Mouse (Mus musculus) neural tube, embryonic 13.5 days (tissue): Measurements from ENCODE around the gene Tm2d3. TPM values are rescaled to one million over a fixed set of nuclear protein-coding genes. Genes with fewer than 3 reads are reported as not detected.

Source experiments
- ATAC-seq: fragments of 200-750 bp; cut with Nextera tagmentation; 2 replicates; pipeline ENCODE4 v1.8.0; 2017; ENCODE audit warnings: low read depth, mild to moderate bottlenecking, moderate TSS enrichment, moderate library complexity
- H3K27ac ChIP-seq: fragments of 300-500 bp; sonication (generic); replicated peaks from 2 replicates; pipeline ENCODE4 v1.5.1; 2015; ENCODE audit warnings: moderate library complexity, mild to moderate bottlenecking, inconsistent platforms
- H3K27me3 ChIP-seq: fragments of 300-500 bp; sonication (generic); 2 replicates; pipeline ENCODE4 v1.6.1; 2015; ENCODE audit warnings: mild to moderate bottlenecking, inconsistent platforms
- H3K36me3 ChIP-seq: fragments of 300-500 bp; sonication (generic); 2 replicates; pipeline ENCODE4 v1.6.1; 2015; ENCODE audit warnings: mild to moderate bottlenecking, inconsistent platforms
- H3K4me1 ChIP-seq: fragments of 300-500 bp; sonication (generic); replicated peaks from 2 replicates; pipeline ENCODE4 v1.6.1; 2015; ENCODE audit warnings: inconsistent platforms
- H3K4me2 ChIP-seq: fragments of 300-500 bp; sonication (generic); 2 replicates; pipeline ENCODE4 v1.6.1; 2015; ENCODE audit warnings: inconsistent platforms, mild to moderate bottlenecking, moderate library complexity
- H3K4me3 ChIP-seq: fragments of 300-500 bp; sonication (generic); 2 replicates; pipeline ENCODE4 v1.5.1; 2015; ENCODE audit warnings: mild to moderate bottlenecking, inconsistent platforms
- H3K9ac ChIP-seq: fragments of 300-500 bp; sonication (generic); 2 replicates; pipeline ENCODE4 v1.6.1; 2015; ENCODE audit warnings: moderate library complexity, mild to moderate bottlenecking, inconsistent platforms
- H3K9me3 ChIP-seq: fragments of 300-500 bp; sonication (generic); 2 replicates; pipeline ENCODE4 v1.6.1; 2016; ENCODE audit warnings: inconsistent platforms
- WGBS: fragments of 180-500 bp; shearing (Covaris S2); methylation state at CpG from one replicate; pipeline ENCODE4 v1.1.7; 2015; 5-methylcytosine and 5-hydroxymethylcytosine counted together
- polyA plus RNA-seq: library from polyadenylated mRNA; unstranded; fragments of >200 nt; fragmentation: Nextera tagmentation; extraction: Ambion mirVana; gene quantifications from 2 replicates; pipeline ENCODE4 v1.2.1, GENCODE M21; 2015

Gene Tm2d3
- polyA plus RNA-seq, 1 experiment from 2014 or later, result 83.9 TPM

GRCm38 (mm10) chr7:65678900-65679595, 11.9 kb upstream of the Tm2d3 start:
- no peaks in the 10 kb centered on the region for H3K4me1 ChIP-seq
- peaks cover 28% of the 10 kb centered on the region for H3K36me3 ChIP-seq
- H3K4me3 ChIP-seq, result no peak overlapping the region
- 77% methylated on average over 7 of the region's 7 CpGs for WGBS
- no peaks in the 10 kb centered on the region for H3K27me3 ChIP-seq
- H3K27ac ChIP-seq, result no peak overlapping the region
- H3K9me3 ChIP-seq, result no peaks in the 10 kb centered on the region
- no peak overlapping the region for H3K4me2 ChIP-seq
- no peak for ATAC-seq
- no peak overlapping the region for H3K9ac ChIP-seq

DNA sequence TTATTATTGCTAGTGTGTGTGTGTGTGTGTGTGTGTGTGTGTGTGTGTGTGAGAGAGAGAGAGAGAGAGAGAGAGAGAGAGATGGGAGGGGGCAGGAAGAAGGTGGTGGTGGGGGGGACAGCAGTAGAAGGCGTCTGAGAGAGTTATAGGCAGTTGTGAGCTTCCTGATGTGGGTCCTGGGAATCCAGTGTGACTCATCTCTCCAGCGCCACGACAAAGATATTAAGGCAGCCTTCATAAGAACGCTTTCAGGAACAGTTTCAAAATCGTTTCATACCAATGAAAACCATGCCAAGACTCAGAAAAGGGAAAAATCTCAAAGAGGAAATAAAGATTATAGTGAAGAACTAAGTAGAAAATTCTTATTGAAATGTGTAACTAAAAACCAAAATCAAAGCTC, 9.8 kb upstream of the Tm2d3 start:
- Histone ChIP-seq H3K4me3 (no peak overlapping the region), H3K27me3 (no peaks in the 10 kb centered on the region), H3K4me2 (no peak overlapping the region), H3K36me3 (peaks cover 19% of the 10 kb centered on the region; the same call in 1 of the 2 replicates), H3K4me1 (peaks cover 5% of the 10 kb centered on the region), H3K9ac (no peak overlapping the region), H3K9me3 (no peaks in the 10 kb centered on the region), H3K27ac (no peak overlapping the region)
- ATAC-seq, result no peak
- 82% methylated on average over 5 of the region's 5 CpGs for WGBS

DNA sequence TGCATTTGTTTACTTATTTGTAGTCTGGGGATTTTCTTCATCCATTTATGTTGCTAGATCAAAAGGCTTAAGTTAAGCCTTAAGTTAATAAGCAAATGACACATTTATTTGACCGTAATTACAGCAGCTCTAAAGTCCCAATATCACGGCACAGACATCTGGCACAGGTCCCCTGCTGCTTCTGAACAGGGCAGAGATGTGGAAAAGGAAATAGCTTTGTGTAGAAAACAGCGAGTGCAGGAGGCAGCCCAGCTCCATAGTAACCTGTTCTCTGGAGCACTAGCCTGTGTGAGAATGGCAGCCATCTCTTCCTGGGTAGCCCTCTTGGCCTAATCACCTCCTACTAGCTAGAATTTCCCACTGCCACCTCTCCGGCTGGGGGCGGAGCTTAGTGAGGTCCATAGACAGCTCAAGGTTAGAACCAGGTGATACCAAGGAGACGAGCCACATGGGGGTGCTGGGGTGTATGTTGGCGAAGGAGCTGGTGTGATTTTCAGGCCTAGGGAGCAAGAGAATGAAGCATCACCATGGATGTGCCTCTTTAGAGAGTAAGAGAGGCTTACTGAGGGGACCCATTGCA, 6.6 kb upstream of the Tm2d3 start:
- Histone ChIP-seq H3K4me1 (peaks cover 5% of the 10 kb centered on the region), H3K36me3 (peaks cover 20% of the 10 kb centered on the region), H3K27me3 (no peaks in the 10 kb centered on the region), H3K4me3 (no peak overlapping the region), H3K9me3 (no peaks in the 10 kb centered on the region), H3K9ac (no peak overlapping the region), H3K4me2 (no peak overlapping the region), H3K27ac (peak overlapping the region; percentile 35; the same call in 1 of the 2 replicates)
- WGBS, result 51% methylated on average over 7 of the region's 7 CpGs
- ATAC-seq, result no peak

DNA sequence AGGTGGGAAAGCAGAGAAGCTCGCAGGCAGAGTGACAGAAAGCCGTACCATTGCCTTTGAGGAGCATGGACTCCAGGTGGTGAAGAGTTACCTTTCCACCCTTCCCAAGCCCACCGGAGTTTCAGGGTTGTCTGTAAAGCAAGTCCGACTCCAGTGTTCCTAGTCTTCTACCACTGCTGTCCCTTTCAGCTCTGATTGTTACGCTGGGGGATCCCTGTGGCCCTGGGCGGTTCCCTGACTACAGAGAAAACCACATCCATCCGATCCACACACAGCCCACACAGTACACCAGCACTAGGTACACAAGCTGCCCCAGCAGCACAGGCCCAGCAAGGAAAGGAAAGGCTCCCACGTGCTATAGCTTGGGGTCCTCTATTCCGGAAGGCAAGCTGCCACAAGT, 4.3 kb upstream of the Tm2d3 start:
- no peak overlapping the region for H3K4me2 ChIP-seq
- no peak overlapping the region for H3K4me3 ChIP-seq
- 89% methylated on average over 9 of the region's 9 CpGs for WGBS
- peaks cover 5% of the 10 kb centered on the region for H3K4me1 ChIP-seq
- ATAC-seq, result no peak
- no peak overlapping the region for H3K27ac ChIP-seq
- H3K9me3 ChIP-seq, result no peaks in the 10 kb centered on the region
- H3K27me3 ChIP-seq, result no peaks in the 10 kb centered on the region
- peaks cover 24% of the 10 kb centered on the region for H3K36me3 ChIP-seq
- no peak overlapping the region for H3K9ac ChIP-seq

GRCm38 (mm10) chr7:65691929-65692605, 1.1 kb downstream of the Tm2d3 start:
- 77% methylated on average over 8 of the region's 8 CpGs for WGBS
- Histone ChIP-seq H3K4me1 (peaks cover 26% of the 10 kb centered on the region), H3K9me3 (no peaks in the 10 kb centered on the region), H3K9ac (no peak overlapping the region), H3K4me2 (peak overlapping the region; percentile 67; the same call in 1 of the 2 replicates), H3K4me3 (no peak overlapping the region), H3K27me3 (no peaks in the 10 kb centered on the region), H3K36me3 (peaks cover 32% of the 10 kb centered on the region), H3K27ac (no peak overlapping the region)
- no peak for ATAC-seq

- peak; percentile 73 for ATAC-seq
- peaks cover 26% of the 10 kb centered on the region for H3K4me1 ChIP-seq
- H3K36me3 ChIP-seq, result peaks cover 37% of the 10 kb centered on the region
- H3K27me3 ChIP-seq, result no peaks in the 10 kb centered on the region
- peak overlapping the region; percentile 64 for H3K4me3 ChIP-seq
- 4% methylated on average over 10 of the region's 10 CpGs for WGBS
- H3K9ac ChIP-seq, result peak overlapping the region; percentile 68
- no peaks in the 10 kb centered on the region for H3K9me3 ChIP-seq
- H3K27ac ChIP-seq, result peak overlapping the region; percentile 82
- H3K4me2 ChIP-seq, result peak overlapping the region; percentile 67
Observed at GRCm38 (mm10) chr7:65692883-65693282, 1.9 kb downstream of the Tm2d3 start.

DNA sequence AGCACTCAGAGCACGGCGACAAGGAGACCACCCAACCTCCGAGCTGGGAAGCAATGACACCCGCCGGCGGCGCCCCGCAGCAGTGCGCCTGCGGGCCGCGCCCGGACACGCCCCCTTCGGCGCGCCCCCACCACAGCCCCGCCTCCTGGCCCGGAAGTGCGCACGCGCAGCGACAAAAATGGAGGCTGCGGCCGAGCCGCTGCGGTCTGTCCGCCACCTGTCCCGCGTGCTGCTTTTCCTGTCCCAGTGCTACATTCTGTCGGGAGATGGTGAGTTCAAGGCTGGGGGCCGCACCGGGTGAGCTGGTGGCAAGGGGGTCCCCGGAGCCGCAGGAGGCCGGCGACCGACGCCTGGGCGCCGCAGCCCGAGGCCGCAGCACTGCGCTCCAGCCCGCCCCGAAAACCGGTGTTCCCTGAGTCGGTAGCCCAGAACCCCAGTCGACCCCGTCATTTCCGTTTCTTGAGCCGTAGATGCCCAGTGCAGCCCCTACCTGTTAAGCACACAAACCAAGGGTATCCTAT, 2.4 kb downstream of the Tm2d3 start:
- Histone ChIP-seq H3K27me3 (no peaks in the 10 kb centered on the region), H3K27ac (peak overlapping the region; percentile 82), H3K9ac (peak overlapping the region; percentile 84), H3K4me1 (peaks cover 26% of the 10 kb centered on the region), H3K4me2 (peak overlapping the region; percentile 67), H3K4me3 (peak overlapping the region; percentile 64), H3K36me3 (peaks cover 37% of the 10 kb centered on the region), H3K9me3 (no peaks in the 10 kb centered on the region)
- WGBS, result 0% methylated on average over 51 of the region's 52 CpGs
- peak; percentile 96 for ATAC-seq

GRCm38 (mm10) chr7:65696450-65696849, 5.5 kb downstream of the Tm2d3 start:
- H3K27ac ChIP-seq, result no peak overlapping the region
- no peak overlapping the region for H3K4me3 ChIP-seq
- ATAC-seq, result no peak
- H3K9me3 ChIP-seq, result no peaks in the 10 kb centered on the region
- no peak overlapping the region for H3K4me2 ChIP-seq
- H3K27me3 ChIP-seq, result no peaks in the 10 kb centered on the region
- H3K9ac ChIP-seq, result no peak overlapping the region
- peaks cover 61% of the 10 kb centered on the region for H3K36me3 ChIP-seq
- peaks cover 26% of the 10 kb centered on the region for H3K4me1 ChIP-seq
- WGBS, result 47% methylated on average over 2 of the region's 2 CpGs

DNA sequence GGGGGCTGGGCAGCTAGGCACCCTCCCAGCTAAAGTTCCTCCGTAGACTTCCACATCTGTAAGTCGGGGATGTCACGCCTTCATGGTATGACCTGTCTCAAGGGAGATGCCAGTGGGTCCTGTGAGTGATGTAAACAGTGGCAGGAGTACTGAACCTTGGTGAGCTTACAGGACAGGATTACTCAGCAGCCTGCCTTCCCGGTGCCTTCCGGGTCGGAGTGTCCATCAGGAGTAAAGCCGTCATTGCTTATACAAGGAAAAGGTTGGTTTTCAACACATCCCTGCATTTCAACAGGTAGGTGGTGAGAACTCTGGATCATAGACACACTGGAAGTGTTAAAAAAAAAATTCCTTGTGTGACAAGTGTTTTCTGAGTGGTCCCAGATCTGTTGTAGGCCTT, 11.1 kb downstream of the Tm2d3 start:
- no peak for ATAC-seq
- no peak overlapping the region for H3K9ac ChIP-seq

DNA sequence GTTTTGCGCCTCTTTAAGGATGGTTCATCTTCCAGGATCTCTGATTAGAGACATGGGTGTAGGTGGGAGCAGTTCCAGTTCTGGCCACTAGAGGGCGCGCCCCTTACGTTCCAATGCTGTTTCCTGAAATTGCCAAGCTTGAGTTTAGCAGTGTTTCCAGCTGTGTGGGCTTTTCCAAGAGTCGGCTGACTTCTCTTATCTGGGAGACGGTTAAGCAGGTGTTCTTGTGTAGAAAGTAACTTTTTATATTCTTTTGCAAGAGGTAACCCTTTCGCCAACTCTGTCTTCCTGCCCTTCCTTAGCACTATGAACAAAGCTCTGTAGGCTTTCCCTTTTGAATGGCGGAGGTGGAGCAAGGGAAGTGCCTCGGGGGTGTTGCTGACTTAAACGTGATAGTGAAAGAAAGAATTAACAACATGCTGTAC, 13.9 kb downstream of the Tm2d3 start:
- Histone ChIP-seq H3K4me3 (no peak overlapping the region), H3K27ac (no peak overlapping the region), H3K9me3 (no peaks in the 10 kb centered on the region), H3K4me1 (no peaks in the 10 kb centered on the region), H3K27me3 (no peaks in the 10 kb centered on the region), H3K4me2 (peak overlapping the region; percentile 26), H3K9ac (no peak overlapping the region), H3K36me3 (peaks cover 35% of the 10 kb centered on the region)
- peak; percentile 43; the same call in 1 of the 2 replicates for ATAC-seq
- WGBS, result 13% methylated on average over 10 of the region's 10 CpGs

More for the DNA sequence above, 11.1 kb downstream of the Tm2d3 start:
- H3K4me1 ChIP-seq, result no peaks in the 10 kb centered on the region
- WGBS, result 88% methylated on average over 7 of the region's 7 CpGs
- H3K9me3 ChIP-seq, result no peaks in the 10 kb centered on the region
- H3K36me3 ChIP-seq, result peaks cover 61% of the 10 kb centered on the region
- no peak overlapping the region for H3K27ac ChIP-seq
- no peaks in the 10 kb centered on the region for H3K27me3 ChIP-seq
- no peak overlapping the region for H3K4me2 ChIP-seq
- no peak overlapping the region for H3K4me3 ChIP-seq

DNA sequence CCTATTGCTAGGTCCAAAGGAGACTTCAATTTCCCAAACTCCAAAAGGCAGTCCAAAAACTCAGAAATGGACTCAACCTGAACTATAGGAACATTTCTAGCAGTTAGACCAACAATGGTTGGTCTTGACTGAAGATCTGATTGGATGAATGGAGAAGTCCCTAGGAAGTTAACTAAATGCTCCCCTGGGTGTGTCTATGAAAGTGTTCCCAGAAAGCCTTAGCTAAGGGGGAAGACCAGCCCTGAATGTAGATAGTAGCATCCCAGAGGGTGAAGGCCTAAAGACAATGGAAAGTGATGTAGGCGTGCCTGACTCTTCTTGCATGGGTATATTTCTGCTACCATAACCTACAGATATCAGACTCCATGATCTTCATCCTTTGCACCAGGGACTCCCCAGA, 17.5 kb downstream of the Tm2d3 start:
- no peak overlapping the region for H3K4me2 ChIP-seq
- H3K27me3 ChIP-seq, result no peaks in the 10 kb centered on the region
- H3K9me3 ChIP-seq, result no peaks in the 10 kb centered on the region
- no peak overlapping the region for H3K4me3 ChIP-seq
- H3K9ac ChIP-seq, result no peak overlapping the region
- no peaks in the 10 kb centered on the region for H3K36me3 ChIP-seq
- WGBS, result 95% methylated on average over 1 of the region's 1 CpGs
- no peaks in the 10 kb centered on the region for H3K4me1 ChIP-seq
- H3K27ac ChIP-seq, result no peak overlapping the region
- no peak for ATAC-seq

GRCm38 (mm10) chr7:65710301-65710700, 19.3 kb downstream of the Tm2d3 start:
- WGBS, result 58% methylated on average over 3 of the region's 3 CpGs

More at GRCm38 (mm10) chr7:65710301-65710700, 19.3 kb downstream of the Tm2d3 start:
- no peak overlapping the region for H3K9ac ChIP-seq
- H3K4me1 ChIP-seq, result no peaks in the 10 kb centered on the region
- no peak overlapping the region for H3K4me2 ChIP-seq
- no peak for ATAC-seq
- H3K4me3 ChIP-seq, result no peak overlapping the region
- no peak overlapping the region for H3K27ac ChIP-seq
- no peaks in the 10 kb centered on the region for H3K9me3 ChIP-seq
- no peaks in the 10 kb centered on the region for H3K27me3 ChIP-seq
- no peaks in the 10 kb centered on the region for H3K36me3 ChIP-seq
